Mouse (Mus musculus) heart, adult 2 months (tissue): ENCODE measurements around the gene Clic6.

Experiments
- CTCF ChIP-seq: fragments of 200-600 bp; IDR thresholded peaks from 2 replicates; pipeline ENCODE4 v1.8.1; 2022; ENCODE audit warnings: antibody characterized with exemption, mild to moderate bottlenecking, moderate library complexity
- EP300 ChIP-seq: fragments of 200-500 bp; IDR thresholded peaks from 2 replicates; pipeline ENCODE4 v1.6.1; 2011; ENCODE audit warnings: low read depth, low read length, control low read depth; ENCODE audit not compliant: insufficient read depth
- POLR2A ChIP-seq: fragments of 200-500 bp; IDR thresholded peaks from 2 replicates; pipeline ENCODE4 v1.6.1; 2011; ENCODE audit warnings: mild to moderate bottlenecking, low read depth, low read length, control low read depth; ENCODE audit not compliant: insufficient read depth

GRCm38 (mm10) chr16:92475093-92475860 lies 10.3 kb upstream of the Clic6 start:
- TF ChIP-seq EP300 (no peak), CTCF (no peak), POLR2A (no peak)
